Mouse (Mus musculus) lung, adult 2 months (tissue): ENCODE measurements at regions not wholly inside any gene's neighbourhood (a gene's known extent, or its start where the extent isn't known, plus 50 kb on each side); places are given as distances from the start of the nearest gene placed in this dataset.

Experiments used
- DNase-seq: peaks from one replicate; pipeline ENCODE4 v3.0.0; 2022
- H3K4me1 ChIP-seq: fragments of 200-500 bp; 2 replicates; pipeline ENCODE4 v1.6.1; 2011; ENCODE audit warnings: low read length; ENCODE audit not compliant: control insufficient read depth, insufficient read depth
- H3K4me3 ChIP-seq: fragments of 200-500 bp; replicated peaks from 2 replicates; pipeline ENCODE3; 2011; ENCODE audit warnings: low read depth, mild to moderate bottlenecking, control low read depth, low read length; ENCODE audit errors: extremely low read depth
- CTCF ChIP-seq: fragments of 200-500 bp; IDR thresholded peaks from 2 replicates; pipeline ENCODE4 v1.5.1; 2011; ENCODE audit warnings: mild to moderate bottlenecking, low read length, control low read depth; ENCODE audit not compliant: insufficient read depth
- POLR2A ChIP-seq: fragments of 200-500 bp; IDR thresholded peaks from 2 replicates; pipeline ENCODE4 v1.6.1; 2011; ENCODE audit warnings: low read depth, mild to moderate bottlenecking, control low read depth, low read length, borderline replicate concordance; ENCODE audit errors: extremely low read depth
- WGBS: fragments of 180-500 bp; shearing (Covaris S2); methylation state at CpG from one replicate; pipeline ENCODE4 v1.1.7; 2018; 5-methylcytosine and 5-hydroxymethylcytosine counted together

DNA sequence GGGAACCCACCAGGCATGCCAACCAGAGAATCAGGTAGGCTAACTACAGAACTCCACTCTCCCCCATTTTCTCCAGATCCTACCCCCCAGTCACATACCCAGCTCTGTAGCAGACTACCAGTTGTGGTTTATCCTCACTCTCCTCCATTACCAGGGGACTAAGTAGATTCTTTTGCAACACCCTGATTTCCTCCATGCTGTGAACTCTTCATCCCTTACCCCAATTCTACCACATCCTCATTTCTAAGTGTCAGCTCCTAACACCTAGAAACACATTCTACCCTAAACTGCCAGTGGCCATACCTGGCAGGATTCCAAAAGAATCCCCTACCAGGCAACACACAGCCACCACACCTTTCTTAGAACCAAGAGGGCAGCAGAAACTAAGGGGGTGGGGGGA is 310.9 kb downstream of the Kcnrg start:
- TF ChIP-seq POLR2A (no peak), CTCF (no peak)
- DNase-seq = no peak

DNA sequence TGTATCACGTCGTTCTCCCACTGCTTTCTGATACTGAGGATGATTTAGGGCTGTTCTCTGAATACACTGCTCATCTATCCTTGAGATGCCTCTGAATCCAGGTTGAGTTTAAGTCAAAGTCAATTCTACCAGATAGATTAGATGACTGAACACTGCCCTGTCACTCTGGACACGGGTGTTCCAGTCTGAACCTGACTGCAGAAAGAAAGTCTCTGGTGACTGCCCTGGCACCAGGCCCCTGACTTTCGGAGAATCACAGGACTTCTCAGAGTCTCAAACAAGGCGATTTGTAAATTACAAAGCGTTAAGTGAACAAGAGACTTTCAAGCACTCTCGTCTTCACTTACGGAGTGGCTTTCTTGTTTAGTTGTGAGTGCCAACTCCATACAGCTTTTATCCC is 324.6 kb downstream of the Kcnrg start:
- WGBS = 65% methylated on average over 8 of the region's 8 CpGs
- Histone ChIP-seq H3K4me1 (no peaks in the 10 kb centered on the region), H3K4me3 (no peak overlapping the region)
- DNase-seq = no peak
- TF ChIP-seq CTCF (no peak), POLR2A (no peak)

More for the DNA sequence above, 310.9 kb downstream of the Kcnrg start:
- Histone ChIP-seq H3K4me1 (no peaks in the 10 kb centered on the region), H3K4me3 (no peak overlapping the region)

DNA sequence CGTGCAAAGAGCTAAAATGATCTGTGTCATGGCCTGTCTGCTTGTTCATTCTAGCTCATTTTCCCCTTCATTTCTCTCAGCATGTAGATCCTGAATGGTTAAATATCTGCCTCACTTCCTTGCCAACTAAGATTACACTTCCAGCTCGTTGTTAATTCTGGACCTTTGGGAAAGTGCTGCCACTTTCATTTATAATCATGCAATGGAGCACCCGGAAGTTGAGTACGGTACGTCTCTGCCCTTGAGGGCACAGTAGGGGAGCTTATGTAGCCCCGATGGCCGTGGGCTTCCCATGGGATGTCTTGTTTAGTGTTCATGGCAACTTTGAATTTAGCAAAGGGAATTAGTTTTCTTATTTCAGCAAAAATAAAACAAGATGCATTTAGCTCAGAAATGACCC is 334.4 kb downstream of the Kcnrg start:
- H3K4me1 ChIP-seq = no peaks in the 10 kb centered on the region
- WGBS = 72% methylated on average over 7 of the region's 7 CpGs
- no peak overlapping the region for H3K4me3 ChIP-seq
- TF ChIP-seq POLR2A (no peak), CTCF (no peak)
- DNase-seq = no peak

DNA sequence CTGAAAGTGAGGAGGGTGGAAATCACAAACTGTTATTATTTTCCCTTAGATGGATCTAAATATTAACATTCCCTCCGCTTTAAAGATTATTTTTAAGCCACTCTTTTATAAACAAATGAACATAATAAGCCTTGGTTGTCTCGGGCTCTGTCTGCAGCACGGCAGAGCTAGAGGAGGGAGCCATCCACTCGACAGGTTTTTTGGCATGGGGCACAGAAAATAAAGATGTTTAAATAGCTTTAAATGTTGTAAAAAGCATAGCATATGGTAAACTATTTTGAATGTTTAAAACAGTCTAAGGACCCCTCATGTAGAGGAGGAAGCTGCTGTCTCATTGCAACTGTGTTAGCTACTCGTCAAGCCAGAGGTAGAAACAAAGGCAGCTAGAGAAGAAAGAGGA is 338.4 kb downstream of the Kcnrg start:
- Histone ChIP-seq H3K4me3 (no peak overlapping the region), H3K4me1 (no peaks in the 10 kb centered on the region)
- DNase-seq = no peak
- TF ChIP-seq POLR2A = no peak
- no peak for TF ChIP-seq CTCF
- WGBS = 34% methylated on average over 5 of the region's 5 CpGs

DNA sequence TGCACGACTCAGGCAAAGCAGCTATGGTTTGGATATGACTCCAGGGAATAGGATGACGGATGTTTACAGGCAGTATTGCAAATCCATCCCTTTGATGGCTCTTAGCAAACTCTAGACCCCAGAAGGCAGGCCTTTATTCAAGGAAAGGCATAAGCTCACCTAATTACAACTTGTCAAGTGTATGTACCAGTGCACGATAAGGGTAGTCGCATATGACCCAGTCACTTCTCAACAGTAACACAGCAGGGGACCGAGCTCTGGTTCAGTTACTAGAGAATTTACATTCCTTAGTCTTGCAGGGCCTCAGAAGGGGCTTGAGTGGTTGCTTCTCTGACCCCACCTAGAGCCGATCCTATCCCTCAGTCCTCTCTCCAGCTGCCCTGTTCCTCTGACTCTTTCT is 342.2 kb downstream of the Kcnrg start:
- H3K4me1 ChIP-seq = no peaks in the 10 kb centered on the region
- H3K4me3 ChIP-seq = no peak overlapping the region
- DNase-seq = no peak
- WGBS = 73% methylated on average over 6 of the region's 6 CpGs
- TF ChIP-seq POLR2A = no peak
- no peak for TF ChIP-seq CTCF

DNA sequence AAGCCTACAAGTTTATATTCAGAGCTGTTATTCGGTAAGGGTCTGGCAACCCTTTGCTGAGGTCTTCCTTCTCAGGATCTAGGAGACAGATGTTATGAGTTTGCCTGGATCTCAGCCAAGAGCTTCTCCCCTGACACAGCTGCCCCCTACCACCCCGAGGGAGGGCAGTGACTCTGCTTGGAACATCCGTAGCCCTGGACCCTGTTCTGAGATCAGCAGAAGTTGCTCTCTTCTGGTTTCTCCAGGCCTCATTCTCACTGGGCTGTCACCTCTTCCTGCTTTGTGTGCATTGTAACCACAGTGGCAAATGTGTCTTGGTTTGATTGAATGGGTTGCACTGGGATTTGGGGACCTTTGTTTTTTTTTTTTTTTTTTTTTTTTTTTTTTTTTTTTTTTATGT is 342.4 kb upstream of the Rnaseh2b start:
- DNase-seq = no peak

DNA sequence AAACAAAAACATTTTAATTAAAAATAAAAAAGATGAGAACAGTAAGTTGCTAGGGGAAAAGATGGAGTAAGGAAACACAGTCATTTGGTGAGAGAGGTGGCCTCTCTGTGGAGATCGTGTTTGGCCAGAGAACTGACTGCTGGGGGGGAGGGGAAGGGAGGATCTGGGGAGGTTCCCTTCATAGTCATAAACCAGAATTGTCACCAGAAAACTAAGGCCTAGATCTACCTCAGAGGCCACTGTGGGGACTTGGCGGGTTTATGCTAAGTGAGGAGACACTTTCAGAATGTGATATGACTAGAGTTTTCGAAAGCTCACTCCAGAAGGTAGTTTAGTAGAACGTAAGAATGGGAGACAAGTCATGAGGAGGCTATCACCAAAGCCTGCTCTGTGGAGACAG is 339.4 kb upstream of the Rnaseh2b start:
- no peaks in the 10 kb centered on the region for H3K4me1 ChIP-seq
- TF ChIP-seq CTCF (no peak), POLR2A (no peak)
- H3K4me3 ChIP-seq = no peak overlapping the region
- DNase-seq = no peak
- WGBS = 85% methylated on average over 4 of the region's 4 CpGs

More for the DNA sequence above, 342.4 kb upstream of the Rnaseh2b start:
- Histone ChIP-seq H3K4me3 (no peak overlapping the region), H3K4me1 (no peaks in the 10 kb centered on the region)
- no peak for TF ChIP-seq CTCF
- TF ChIP-seq POLR2A = no peak
- WGBS = 41% methylated on average over 3 of the region's 3 CpGs

DNA sequence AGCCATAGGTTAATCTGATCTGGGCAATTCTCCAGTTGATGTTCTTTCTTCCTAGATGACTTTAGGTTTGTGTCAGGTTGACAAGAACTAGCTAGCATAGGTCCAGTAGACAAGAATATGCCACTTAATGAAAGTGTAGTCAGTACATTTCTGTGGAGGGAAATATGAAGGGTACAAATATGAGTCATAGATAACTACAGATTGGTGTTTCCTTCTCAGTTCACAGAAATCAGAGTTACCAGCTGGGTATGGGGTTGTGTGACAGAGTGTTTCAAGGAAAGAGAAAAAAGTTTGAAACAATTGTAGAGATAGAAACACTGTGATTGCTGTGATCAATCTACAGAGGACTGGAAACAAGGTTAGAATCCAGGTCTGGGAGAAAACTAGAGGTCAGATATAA is 337.0 kb upstream of the Rnaseh2b start:
- no peaks in the 10 kb centered on the region for H3K4me1 ChIP-seq
- DNase-seq = no peak

DNA sequence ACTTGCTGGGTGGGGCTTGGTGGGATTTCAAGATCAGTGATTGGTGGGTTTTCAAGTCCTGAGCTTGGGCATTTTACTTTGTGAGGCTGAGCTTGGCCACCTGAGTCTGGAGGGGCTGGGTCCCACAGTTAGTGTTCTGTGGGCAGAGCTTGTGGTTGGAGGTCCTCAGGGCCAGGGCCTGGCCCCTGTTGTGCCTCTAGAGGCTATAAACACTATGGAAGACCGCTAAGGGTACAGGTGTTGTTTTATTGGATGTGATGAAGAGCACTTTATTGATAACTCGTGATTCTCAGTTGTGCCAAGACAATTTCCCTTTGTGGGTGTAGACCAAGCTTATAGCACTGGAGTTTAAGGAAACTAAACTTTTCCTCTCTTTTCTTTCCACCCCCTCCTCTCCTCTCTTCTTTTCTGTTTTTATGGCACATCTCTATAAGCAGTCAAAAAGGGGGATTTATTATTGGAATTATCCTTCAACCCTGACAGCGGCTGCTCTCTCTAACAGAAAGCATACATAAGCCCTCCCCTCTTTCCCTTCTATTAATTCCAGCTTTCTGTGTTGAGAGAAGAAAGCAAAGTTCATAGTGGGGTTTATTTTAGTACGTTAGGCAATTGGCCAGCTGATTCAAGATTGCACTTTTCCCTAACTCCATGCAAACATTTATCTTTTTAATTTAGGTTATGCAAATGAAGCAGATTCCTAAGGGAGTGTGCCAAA is 332.0 kb upstream of the Rnaseh2b start:
- Histone ChIP-seq H3K4me1 (no peaks in the 10 kb centered on the region), H3K4me3 (no peak overlapping the region)
- DNase-seq = no peak
- TF ChIP-seq CTCF = no peak
- TF ChIP-seq POLR2A = no peak
- WGBS = 70% methylated on average over 4 of the region's 4 CpGs

More for the DNA sequence above, 337.0 kb upstream of the Rnaseh2b start:
- TF ChIP-seq CTCF (no peak), POLR2A (no peak)
- no peak overlapping the region for H3K4me3 ChIP-seq

DNA sequence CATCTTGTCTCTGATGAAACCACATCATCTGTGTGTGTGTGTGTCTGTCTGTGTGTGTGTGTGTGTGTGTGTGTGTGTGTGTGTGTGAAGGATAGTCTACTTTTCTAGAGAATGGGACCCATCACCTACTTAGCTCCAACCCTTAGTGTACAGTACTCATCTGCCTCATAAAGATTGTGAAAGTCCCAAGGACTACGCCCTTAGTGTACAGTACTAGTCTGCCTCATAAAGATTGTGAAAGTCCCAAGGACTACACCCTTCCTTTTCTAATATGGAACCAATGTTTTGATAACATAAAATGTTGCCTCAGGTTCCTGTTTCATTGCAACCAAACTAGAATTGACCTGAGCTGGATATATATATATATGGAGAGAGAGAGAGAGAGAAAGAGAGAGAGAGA is 323.9 kb upstream of the Rnaseh2b start:
- no peaks in the 10 kb centered on the region for H3K4me1 ChIP-seq
- H3K4me3 ChIP-seq = no peak overlapping the region
- TF ChIP-seq CTCF (no peak), POLR2A (no peak)
- DNase-seq = no peak
- WGBS = 96% methylated on average over 1 of the region's 1 CpGs

DNA sequence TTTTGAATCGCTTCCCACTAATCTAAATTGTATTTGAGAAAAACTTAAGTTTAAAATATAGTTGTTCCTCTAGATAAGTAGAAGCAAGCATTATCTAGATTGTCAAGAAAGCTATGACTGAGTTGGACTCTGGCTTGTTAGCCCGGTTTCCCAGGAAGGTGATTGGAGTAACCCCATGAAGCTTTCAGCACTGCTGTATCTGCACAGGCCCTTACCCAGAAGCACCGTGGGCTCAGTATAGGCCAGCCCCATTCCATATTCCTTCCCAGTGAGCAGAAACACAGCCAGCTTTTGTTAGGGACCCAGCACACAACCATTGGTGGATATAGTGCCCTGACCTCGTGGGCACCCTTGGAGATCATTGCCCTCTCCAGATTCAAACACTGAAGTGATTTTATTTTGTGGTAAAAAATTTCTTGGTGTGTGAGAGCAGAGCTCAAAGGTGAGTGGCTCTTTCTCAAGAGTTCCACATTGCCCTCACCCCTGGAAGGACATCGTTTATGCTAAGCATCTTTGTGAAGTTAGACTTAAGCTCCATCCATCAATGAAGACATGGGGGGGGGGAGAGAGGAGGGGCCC is 323.3 kb upstream of the Rnaseh2b start:
- H3K4me3 ChIP-seq = no peak overlapping the region
- 79% methylated on average over 5 of the region's 5 CpGs for WGBS
- no peak for DNase-seq
- TF ChIP-seq CTCF = no peak
- no peak for TF ChIP-seq POLR2A
- H3K4me1 ChIP-seq = no peaks in the 10 kb centered on the region

DNA sequence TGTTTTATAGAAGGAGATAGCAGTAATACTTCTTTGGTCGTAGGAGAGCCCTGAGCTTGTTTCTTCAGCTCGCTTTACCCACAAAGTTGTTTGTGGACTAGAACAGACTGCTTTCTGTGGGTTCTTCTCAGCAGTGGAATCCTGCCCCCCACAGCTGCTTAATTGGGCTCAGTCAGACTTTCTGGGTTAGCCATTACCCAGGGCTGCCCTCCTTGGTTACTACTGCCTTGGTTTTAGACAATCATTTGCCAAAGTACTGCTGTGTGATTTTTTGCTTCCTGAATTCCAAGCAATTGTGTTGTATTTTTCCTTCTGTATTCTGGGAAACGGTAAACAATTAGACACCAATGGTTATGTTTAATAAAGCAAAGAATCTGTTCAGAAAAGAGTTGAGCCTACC is 321.8 kb upstream of the Rnaseh2b start:
- no peak for TF ChIP-seq CTCF
- no peak for TF ChIP-seq POLR2A
- no peak for DNase-seq
- Histone ChIP-seq H3K4me1 (no peaks in the 10 kb centered on the region), H3K4me3 (no peak overlapping the region)
- 84% methylated on average over 3 of the region's 3 CpGs for WGBS
